Comparison of ENCODE assay signal across 8 mouse cellular contexts in genomic region chr19:29826686-29827085, GRCm38 (mm10). TPM values are rescaled to one million over a fixed set of nuclear protein-coding genes. Genes with fewer than 3 reads are reported as not detected.
DNase-seq lines count a peak whose midpoint lies in the region; ATAC-seq lines count a peak whose summit lies in the region.

No protein-coding gene starts in this region.

- H3K36me3 ChIP-seq in liver, embryonic 16.5 days (ENCODE audit: control insufficient read depth, insufficient read depth), result no peaks in the 10 kb centered on the region
- no peaks in the 10 kb centered on the region for H3K36me3 ChIP-seq in liver, embryonic 12.5 days

- ATAC-seq in liver, embryonic 16.5 days (ENCODE audit: low read depth), result peak; percentile 50
- ATAC-seq in liver, embryonic 12.5 days, result no peak

- 64% methylated on average over 1 of the region's 1 CpGs for WGBS in liver, embryonic 16.5 days (ENCODE audit: insufficient replicate concordance)
- 59% methylated on average over 1 of the region's 1 CpGs for WGBS in liver, embryonic 12.5 days (ENCODE audit: insufficient replicate concordance)

- H3K4me2 ChIP-seq in liver, embryonic 16.5 days (ENCODE audit: low read depth, low read length), result no peak overlapping the region
- H3K4me2 ChIP-seq in liver, embryonic 12.5 days, result no peak overlapping the region

- H3K9ac ChIP-seq in liver, embryonic 16.5 days (ENCODE audit: low read depth, low read length), result no peak overlapping the region
- H3K9ac ChIP-seq in liver, embryonic 12.5 days, result no peak overlapping the region

- H3K27ac ChIP-seq in liver, embryonic 16.5 days (ENCODE audit: low read length), result no peak overlapping the region
- H3K27ac ChIP-seq in liver, embryonic 12.5 days, result no peak overlapping the region

- intact Hi-C loops in heart, postnatal 36 days (cut with DNase I), result no loop called here

- no peaks in the 10 kb centered on the region; the same call in 1 of the 2 replicates for H3K4me1 ChIP-seq in liver, embryonic 16.5 days (ENCODE audit: control insufficient read depth, low read depth, low read length)
- H3K4me1 ChIP-seq in liver, embryonic 12.5 days, result no peaks in the 10 kb centered on the region

- H3K9me3 ChIP-seq in liver, embryonic 16.5 days (replicated peaks; ENCODE audit: control insufficient read depth, low read length), result no peaks in the 10 kb centered on the region
- H3K9me3 ChIP-seq in liver, embryonic 12.5 days (replicated peaks), result no peaks in the 10 kb centered on the region

- no peak overlapping the region for H3K4me3 ChIP-seq in liver, embryonic 16.5 days (ENCODE audit: low read depth, low read length)
- H3K4me3 ChIP-seq in liver, embryonic 12.5 days, result no peak overlapping the region

- H3K27me3 ChIP-seq in liver, embryonic 16.5 days (ENCODE audit: control insufficient read depth, insufficient read depth, low read depth, low read length), result no peaks in the 10 kb centered on the region
- no peaks in the 10 kb centered on the region for H3K27me3 ChIP-seq in liver, embryonic 12.5 days (replicated peaks)

- DNase-seq in adrenal gland, postnatal 10 days, result peak; percentile 36
- DNase-seq in adrenal gland, adult 18-20 months (ENCODE audit: low spot score in 2 of 2), result no peak
- peak; percentile 17 to 26 for DNase-seq in heart, postnatal 36 days
- DNase-seq in layer of hippocampus, postnatal 36 days, result peak; percentile 32 to 52
- DNase-seq in right cerebral cortex, postnatal 14 days, result peak; percentile 27
- DNase-seq in gastrocnemius, postnatal 25 days, result no peak

RNA-seq across cellular contexts. Expression of gene Ranbp6, which starts 13.9 kb away (rescaled TPM):
- total RNA-seq in adrenal gland, postnatal 10 days (2021), result 10 to 100 TPM; 15.1 to 15.4 TPM
- 10 to 100 TPM; 17.1 to 17.6 TPM for total RNA-seq in adrenal gland, adult 18-20 months (2021)
- 5.2 and 6.0 TPM in 2 replicates for polyA plus RNA-seq in liver, embryonic 16.5 days (2015; fragmentation: Nextera tagmentation; extraction: Ambion mirVana)
- polyA plus RNA-seq in liver, embryonic 12.5 days (2016; fragmentation: Nextera tagmentation; extraction: Ambion mirVana), result 9.7 and 9.9 TPM in 2 replicates
- 10 to 100 TPM; 11.6 to 13.8 TPM for total RNA-seq in heart, postnatal 36 days (2021)
- 10 to 100 TPM; 37.4 to 39.2 TPM for total RNA-seq in layer of hippocampus, postnatal 36 days (2021)
- total RNA-seq in gastrocnemius, postnatal 25 days (2021), result 1 to 10 TPM; 8.0 to 8.1 TPM

RNA-seq across cellular contexts. Expression of gene 9930021J03Rik, which starts 20.9 kb away (rescaled TPM):
- 10 to 100 TPM; 16.7 to 18.8 TPM for total RNA-seq in adrenal gland, postnatal 10 days (2021)
- total RNA-seq in adrenal gland, adult 18-20 months (2021), result 10 to 100 TPM; 15.6 to 16.5 TPM
- polyA plus RNA-seq in liver, embryonic 16.5 days (2015; fragmentation: Nextera tagmentation; extraction: Ambion mirVana), result 1.3 and 1.7 TPM in 2 replicates
- 2.2 and 2.4 TPM in 2 replicates for polyA plus RNA-seq in liver, embryonic 12.5 days (2016; fragmentation: Nextera tagmentation; extraction: Ambion mirVana)
- total RNA-seq in heart, postnatal 36 days (2021), result 10 to 100 TPM; 11.1 to 13.0 TPM
- 10 to 100 TPM; 38.4 to 39.7 TPM for total RNA-seq in layer of hippocampus, postnatal 36 days (2021)
- 10 to 100 TPM in 1 of 2 experiments, 1 to 10 TPM in 1; 9.7 to 11.0 TPM for total RNA-seq in gastrocnemius, postnatal 25 days (2021)

Comparison
In these comparisons a context has a peak if more than half of its experiments do, and no peak if none do; other contexts are left out.
1. DNase-seq: peak in adrenal gland, postnatal 10 days (single experiment), heart, postnatal 36 days (2 of 2), layer of hippocampus, postnatal 36 days (2 of 2) and right cerebral cortex, postnatal 14 days (single experiment); none in adrenal gland, adult 18-20 months (0 of 2) and gastrocnemius, postnatal 25 days (single experiment).